Mouse (Mus musculus) urinary bladder, postnatal 10 days (tissue): Measurements from ENCODE around the gene Hist1h4k.
"Not testable (repeated sequence)": the region's sequence is repeated elsewhere in the genome, so short reads cannot be mapped to it uniquely, and the experiment has no call there.

Experiments
- DNase-seq: peaks from one replicate; pipeline ENCODE4 v3.0.0; 2022; ENCODE audit warnings: low spot score

Gene Hist1h4k

GRCm38 (mm10) chr13:21718381-21719080 is 31.8 kb downstream of the Hist1h4k start:
- DNase-seq = no peak

- not testable (repeated sequence) for DNase-seq
Measured at GRCm38 (mm10) chr13:21717397-21718357, 32.6 kb downstream of the Hist1h4k start, which contains the start of gene Hist1h3h. Gene Hist1h3h, plus strand, starts transcription at chr13:21717659.

GRCm38 (mm10) chr13:21716540-21717391 is 33.5 kb downstream of the Hist1h4k start:
- not testable (repeated sequence) for DNase-seq

GRCm38 (mm10) chr13:21715864-21716539 is 34.3 kb downstream of the Hist1h4k start, which contains the start of the genes Hist1h2bl and Hist1h2ai:
Gene Hist1h2bl, minus strand, starts transcription at chr13:21716143.
Gene Hist1h2ai, plus strand, starts transcription at chr13:21716422.
- not testable (repeated sequence) for DNase-seq

GRCm38 (mm10) chr13:21715131-21715863 is 35.0 kb downstream of the Hist1h4k start:
- DNase-seq = no peak

GRCm38 (mm10) chr13:21714725-21715124 is 35.6 kb downstream of the Hist1h4k start:
- no peak for DNase-seq

GRCm38 (mm10) chr13:21711698-21712097 is 38.6 kb downstream of the Hist1h4k start:
- DNase-seq = no peak

GRCm38 (mm10) chr13:21710821-21711525 is 39.3 kb downstream of the Hist1h4k start:
- DNase-seq = no peak

GRCm38 (mm10) chr13:21710031-21710711 is 40.1 kb downstream of the Hist1h4k start:
- DNase-seq = peak; percentile 60

GRCm38 (mm10) chr13:21706669-21707068 is 43.6 kb downstream of the Hist1h4k start:
- DNase-seq = no peak
